Mouse (Mus musculus) right cerebral cortex, postnatal 14 days (tissue): ENCODE data around the gene Prss57.

Experiments used
- DNase-seq: peaks from one replicate; pipeline ENCODE4 v3.0.0; 2022

Prss57 gene

DNA sequence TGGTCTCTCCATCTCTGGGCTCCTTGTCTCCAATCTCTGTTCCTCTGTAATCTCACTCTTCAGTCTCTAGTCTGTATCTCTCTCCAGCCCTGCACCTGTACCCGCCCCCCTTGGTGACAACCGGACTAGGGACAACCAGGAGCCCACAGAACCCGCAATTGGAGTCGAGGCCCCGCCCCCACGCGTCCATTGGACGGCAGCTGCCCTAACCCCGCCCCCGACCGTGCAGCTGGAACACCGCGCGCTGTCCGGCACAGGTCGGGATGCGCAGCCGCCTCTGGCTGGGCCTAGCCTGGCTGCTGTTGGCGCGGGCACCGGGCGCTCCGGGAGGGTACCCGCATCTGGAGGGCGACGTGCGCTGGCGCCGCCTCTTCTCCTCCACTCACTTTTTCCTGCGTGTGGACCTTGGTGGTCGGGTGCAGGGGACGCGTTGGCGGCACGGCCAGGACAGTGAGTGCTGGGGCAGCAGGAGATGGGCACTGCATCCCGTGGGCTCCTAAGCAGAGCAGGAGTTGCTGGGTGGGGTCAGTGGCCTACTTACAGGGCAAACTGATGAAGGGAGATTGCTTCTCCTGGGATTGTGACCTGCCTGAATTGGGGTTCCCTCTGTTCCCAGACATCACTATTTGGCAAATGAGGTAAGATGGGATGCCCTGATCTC is 35.8 kb downstream of the Prss57 start, which contains the start of gene Fgf22:
TSS of gene Fgf22 (plus strand) at position 221 of the 661 bp plus-strand sequence.
- peak; percentile 65 for DNase-seq

DNA sequence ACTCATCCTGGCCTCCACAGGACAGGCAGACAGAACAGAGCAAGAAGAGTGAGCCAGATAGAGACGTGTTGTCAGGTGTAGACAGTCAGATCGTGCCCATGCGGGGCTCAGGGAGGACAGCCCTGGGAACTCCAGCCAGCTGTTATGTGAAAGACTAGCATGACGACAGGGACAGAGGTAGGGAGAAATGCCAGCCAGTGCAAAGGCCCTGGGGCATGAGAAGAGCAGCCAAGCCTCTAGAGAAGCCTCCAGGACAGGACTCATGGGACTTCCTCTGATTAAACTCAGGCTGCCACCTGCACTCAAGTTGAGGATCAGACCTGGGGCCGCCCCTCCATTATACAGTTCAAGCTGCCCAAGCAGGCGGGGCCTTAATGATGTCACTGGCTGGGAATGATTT is 42.3 kb downstream of the Prss57 start:
- DNase-seq = peak; percentile 4

GRCm38 (mm10) chr10:79746774-79747151 is 44.0 kb downstream of the Prss57 start:
- DNase-seq = peak; percentile 7

DNA sequence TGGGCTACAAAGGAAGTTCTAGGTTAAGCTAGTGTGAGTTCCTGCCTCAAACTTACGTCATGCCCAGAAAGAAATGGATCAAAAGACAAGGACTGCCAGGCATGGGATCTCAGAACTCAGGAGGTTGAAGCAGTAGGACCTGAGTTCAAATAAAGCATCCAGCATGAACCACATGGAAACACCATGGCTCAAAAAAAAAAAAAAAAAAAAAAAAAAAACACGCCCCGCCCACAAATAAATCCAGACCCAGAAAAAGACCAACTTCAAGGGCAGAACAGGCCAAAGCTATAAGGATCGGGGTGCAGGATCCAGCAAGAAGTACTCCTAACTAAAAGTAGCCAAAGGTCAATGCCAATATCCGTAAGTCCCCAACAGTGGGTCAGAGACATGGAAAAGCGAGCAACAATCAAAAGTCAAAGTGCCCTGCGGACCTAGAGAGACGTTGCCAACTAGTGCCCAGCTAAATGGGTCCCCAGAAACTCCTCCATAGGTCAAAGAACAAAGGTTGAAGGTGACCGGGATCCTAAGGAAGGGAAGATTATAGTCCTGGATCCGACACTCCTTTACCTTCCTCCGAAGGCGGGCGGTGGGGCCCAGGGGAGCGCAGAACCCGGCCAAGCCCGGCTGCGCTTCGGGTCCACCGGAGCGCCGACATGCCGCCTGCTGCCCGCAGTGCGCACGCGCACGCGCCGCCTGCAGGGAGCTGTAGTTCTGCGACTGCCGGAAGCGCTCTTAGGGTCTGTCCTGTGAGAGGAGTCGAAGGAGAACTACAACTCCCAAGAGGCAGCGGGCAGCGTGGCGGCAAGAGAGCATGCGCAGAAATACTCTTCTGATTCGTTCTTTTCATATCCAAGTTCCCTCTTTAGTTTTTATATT is 44.6 kb downstream of the Prss57 start, which contains the start of gene Polrmt:
TSS of gene Polrmt (minus strand) at position 684 of the 876 bp plus-strand sequence.
- DNase-seq = peak; percentile 95

- DNase-seq = no peak
These were observed 45.4 kb downstream of the Prss57 start for GRCm38 (mm10) chr10:79745411-79745810.

- DNase-seq = no peak
These were observed 47.0 kb downstream of the Prss57 start for GRCm38 (mm10) chr10:79743650-79744365.

- DNase-seq = no peak
These were observed 47.6 kb downstream of the Prss57 start for GRCm38 (mm10) chr10:79743161-79743560.

DNA sequence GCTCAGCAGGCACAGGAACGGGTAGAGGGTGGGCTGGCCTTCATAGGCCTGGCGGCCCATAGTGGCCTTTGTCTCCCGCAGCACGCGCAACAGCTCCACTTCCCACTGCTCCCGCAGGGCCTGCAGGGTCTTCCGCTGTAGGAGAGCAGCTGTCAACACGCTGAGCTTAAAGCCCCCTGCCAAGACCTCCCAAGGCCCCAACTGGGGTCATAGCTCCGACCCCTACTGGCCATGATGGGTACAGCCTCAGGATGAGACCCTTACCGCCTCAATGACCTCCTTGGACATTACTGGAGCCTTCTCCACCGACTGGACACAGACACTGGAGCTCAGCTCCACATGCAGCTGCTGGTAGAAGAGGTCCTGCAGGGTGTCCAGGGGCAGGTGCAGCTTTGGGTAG is 49.9 kb downstream of the Prss57 start:
- DNase-seq = no peak

GRCm38 (mm10) chr10:79739234-79739633 is 51.5 kb downstream of the Prss57 start:
- no peak for DNase-seq

DNA sequence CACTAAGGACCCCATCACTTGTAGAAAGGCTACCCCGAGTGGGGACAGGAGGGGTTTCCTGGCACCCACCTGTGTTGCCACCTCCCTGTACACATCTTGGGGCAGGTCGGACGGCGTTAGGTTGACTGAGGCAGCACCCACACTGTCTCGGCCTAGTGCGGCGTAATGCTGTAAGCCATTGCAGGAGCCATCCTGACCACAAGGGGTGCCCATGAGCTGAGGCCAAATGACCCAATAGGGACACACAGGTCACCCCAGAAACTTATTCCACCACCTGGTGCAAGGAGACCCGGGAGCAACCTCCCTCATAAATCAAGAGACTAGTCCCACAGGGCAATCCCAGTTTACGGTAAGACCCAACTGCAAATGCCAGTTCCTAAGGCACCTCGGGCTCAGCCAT is 52.5 kb downstream of the Prss57 start:
- no peak for DNase-seq

DNA sequence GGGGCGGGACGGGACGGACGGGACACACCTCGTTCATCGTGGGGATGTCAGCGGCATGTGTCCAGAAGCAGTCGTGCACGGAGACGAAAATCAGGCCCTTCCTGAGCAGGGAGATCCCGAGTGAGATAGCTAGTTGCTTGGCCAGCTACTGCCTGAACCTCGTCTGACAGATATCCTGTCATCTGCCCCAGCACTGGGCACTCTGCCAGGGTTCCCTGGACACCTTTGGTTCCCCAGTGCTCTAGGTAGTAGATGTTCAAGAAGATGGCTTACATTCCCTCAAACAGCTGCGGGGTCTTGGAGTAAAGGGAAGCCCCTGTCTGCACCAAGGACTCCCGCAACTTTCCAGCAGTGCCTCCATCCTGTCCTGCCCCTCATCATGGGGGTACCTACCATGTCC is 54.1 kb downstream of the Prss57 start:
- no peak for DNase-seq

GRCm38 (mm10) chr10:79735361-79735760 is 55.4 kb downstream of the Prss57 start:
- DNase-seq = no peak

DNA sequence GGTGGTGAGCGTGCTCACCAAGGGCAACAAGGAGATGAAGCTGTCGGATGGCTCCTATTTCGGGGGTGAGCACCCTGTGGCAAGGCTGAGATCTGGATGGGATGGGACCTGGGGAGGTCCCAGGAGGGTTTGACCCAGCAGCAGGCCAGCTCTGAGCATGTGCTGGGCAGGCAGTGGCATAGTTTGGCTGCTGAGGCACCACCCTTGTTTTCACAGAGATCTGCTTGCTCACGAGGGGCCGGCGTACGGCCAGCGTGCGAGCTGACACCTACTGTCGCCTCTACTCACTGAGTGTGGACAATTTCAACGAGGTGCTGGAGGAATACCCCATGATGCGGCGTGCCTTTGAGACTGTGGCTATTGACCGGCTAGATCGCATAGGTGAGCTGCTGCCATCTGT is 56.9 kb downstream of the Prss57 start:
- no peak for DNase-seq

- DNase-seq = peak; percentile 54
These were observed 58.3 kb downstream of the Prss57 start for GRCm38 (mm10) chr10:79732500-79732899.
